Mouse (Mus musculus) adrenal gland, adult 2 months (tissue): Measurements from ENCODE around the gene Hdac9. TPM values are rescaled to one million over a fixed set of nuclear protein-coding genes. Genes with fewer than 3 reads are reported as not detected.

Experiments
- DNase-seq: peaks from one replicate; pipeline ENCODE4 v3.0.0; 2021
- polyA plus RNA-seq: library from polyadenylated mRNA; depleted of rRNA; stranded (reverse); fragments of >200 nt; gene quantifications from 2 replicates; pipeline ENCODE4 v1.2.3, GENCODE M21; 2012
- total RNA-seq, 2 experiments: library from RNA; stranded (reverse); gene quantifications; 2 replicates each; pipeline ENCODE4 v1.2.3; 2021

Gene Hdac9
- total and polyA plus RNA-seq, 3 experiments = 0.15 to 1.6 (median 0.95) TPM

- DNase-seq = no peak
Measured at GRCm38 (mm10) chr12:34220051-34220926, 696.6 kb downstream of the Hdac9 start.

GRCm38 (mm10) chr12:34218561-34218960 lies 698.3 kb downstream of the Hdac9 start:
- no peak for DNase-seq

DNA sequence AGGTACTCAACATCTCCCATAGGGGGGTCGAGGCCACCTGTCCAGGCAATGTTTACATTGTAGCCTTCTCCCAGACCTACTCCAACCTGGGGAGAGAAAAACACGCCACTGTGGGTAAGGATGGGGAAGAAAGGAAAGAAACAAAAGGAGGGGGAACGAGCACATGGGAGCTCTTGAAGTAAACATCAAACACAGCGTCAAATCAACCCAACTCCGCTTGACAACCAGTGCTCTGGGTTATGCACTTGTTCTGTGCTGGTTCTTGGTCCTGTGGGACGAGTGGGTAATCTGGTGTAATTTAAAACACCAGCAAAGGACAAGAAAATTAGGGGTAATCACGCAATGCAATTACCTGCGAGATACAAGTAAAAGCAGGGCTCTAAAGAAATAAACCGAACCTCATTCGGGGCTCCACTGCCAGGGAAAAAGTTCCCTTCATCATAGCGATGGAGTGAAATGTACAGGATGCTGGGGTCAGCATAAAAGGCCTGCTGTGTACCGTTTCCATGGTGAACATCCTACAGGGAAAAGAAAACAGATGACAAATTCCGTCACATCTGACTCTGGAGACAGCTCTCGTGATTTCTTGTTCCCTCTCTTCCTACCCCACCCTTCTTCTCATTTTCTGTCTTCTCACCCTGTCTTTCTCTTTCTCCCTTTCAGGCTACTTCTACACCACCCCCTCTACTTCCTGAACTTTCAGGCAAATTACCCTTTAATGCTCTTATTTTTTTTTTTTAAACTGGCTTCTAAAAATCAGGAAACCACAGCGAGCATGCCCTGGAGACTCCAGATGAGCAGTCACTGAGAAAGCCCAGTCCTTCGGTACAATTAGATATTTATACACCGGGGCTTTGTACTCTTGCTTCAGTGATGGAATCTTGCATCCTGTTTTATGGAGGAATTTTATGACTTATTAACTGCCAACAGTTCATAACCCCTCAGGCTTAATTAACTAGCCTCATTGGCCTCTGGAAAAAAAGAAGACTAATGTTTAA lies 701.6 kb downstream of the Hdac9 start:
- no peak for DNase-seq

DNA sequence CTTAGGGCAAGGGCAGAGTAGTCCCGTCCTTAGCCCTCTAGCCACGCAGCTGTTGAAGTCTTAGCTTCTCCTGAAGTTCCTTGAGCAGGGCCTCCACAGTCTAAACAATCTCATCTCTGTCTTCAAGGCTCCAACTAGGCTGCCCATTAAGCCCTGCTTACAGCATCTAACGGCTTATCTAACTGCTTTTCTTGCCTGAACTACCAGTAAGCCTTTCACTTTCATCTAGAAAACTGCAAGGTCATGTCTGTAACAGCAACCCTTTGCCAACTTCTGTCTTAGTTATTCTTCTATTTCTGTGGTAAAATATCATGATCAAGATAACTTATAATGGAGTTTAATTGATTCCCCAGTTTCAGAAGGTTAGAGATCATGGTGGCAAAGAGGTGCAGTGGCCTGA lies 704.7 kb downstream of the Hdac9 start:
- no peak for DNase-seq

DNA sequence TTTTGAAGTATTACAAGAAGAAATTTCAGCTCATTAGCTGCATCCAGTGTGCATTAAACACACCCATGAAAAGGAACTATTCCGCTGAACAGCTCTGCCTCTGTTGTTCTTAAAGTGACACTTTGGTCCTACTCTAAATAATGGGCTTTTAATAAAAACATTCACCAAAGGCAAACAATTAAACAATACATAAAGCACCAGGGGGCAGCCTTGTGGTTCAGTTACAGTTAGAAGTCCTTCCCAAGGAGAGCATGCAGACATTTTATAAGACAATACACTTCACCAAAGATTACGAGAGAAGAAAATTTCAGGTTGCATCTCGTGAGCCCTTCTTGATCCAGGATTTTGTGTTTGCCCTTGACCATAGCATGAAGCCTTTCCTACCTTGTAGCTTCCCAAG lies 715.4 kb downstream of the Hdac9 start:
- no peak for DNase-seq

- DNase-seq = no peak
Measured at GRCm38 (mm10) chr12:34200030-34200446, 716.9 kb downstream of the Hdac9 start.

- DNase-seq = no peak
Measured at GRCm38 (mm10) chr12:34195155-34195828, 721.6 kb downstream of the Hdac9 start.

DNA sequence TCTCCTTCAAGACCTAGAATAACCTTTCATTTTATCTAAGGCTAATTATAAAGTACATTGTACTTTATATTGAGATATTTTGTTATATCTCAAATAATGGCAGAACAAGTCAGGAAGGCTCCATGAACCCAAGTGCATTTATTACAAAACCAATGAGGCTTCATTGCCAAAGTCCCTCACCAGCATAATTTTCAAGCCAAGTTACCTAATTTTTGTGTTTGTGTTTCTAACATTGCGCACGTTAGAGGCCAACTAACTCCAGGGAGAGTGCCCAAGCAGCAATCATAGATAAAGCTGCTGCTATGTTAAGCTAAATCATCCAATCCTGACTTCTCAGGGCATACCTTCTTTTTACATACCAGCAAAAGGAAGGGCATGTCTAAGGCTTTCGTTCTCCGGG lies 722.8 kb downstream of the Hdac9 start:
- DNase-seq = no peak

DNA sequence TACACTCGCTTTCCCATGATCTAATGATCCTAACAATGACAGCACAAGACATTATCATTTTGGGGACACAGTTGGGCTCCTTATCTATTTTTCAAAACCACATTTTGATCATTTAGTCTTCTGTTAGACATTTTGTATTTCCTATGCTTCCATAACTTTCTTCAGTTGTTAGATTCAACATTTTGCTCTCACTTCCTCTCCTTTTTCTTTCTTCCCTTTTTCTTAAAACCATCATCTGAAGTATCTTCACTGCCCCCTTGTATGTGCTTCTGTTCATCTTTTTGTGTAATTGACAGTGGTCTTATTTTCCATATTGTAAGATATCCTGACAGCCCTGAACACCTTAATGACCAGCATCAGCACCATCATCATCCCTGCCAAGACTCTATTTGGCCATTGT lies 725.6 kb downstream of the Hdac9 start:
- DNase-seq = no peak

DNA sequence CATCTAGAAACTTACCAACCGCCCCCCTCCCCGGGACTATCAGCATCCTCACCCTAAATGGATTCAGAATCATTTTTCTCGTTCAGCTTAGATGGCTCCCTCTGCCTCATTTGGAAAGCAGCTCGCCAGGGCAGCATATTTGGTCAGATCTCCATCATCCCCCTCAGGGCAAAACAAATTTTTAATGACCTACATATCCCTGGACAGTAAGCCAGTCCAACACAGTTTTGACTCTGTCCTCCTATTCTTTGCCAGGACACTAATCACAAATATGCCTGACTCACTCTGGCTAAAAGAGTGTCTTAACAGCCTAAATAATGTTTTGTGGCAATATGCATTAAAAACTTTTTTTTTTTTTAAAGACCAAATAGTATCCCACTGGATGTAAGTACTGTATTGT lies 738.0 kb downstream of the Hdac9 start:
- no peak for DNase-seq

- no peak for DNase-seq
Measured at GRCm38 (mm10) chr12:34176790-34177189, 740.1 kb downstream of the Hdac9 start.

DNA sequence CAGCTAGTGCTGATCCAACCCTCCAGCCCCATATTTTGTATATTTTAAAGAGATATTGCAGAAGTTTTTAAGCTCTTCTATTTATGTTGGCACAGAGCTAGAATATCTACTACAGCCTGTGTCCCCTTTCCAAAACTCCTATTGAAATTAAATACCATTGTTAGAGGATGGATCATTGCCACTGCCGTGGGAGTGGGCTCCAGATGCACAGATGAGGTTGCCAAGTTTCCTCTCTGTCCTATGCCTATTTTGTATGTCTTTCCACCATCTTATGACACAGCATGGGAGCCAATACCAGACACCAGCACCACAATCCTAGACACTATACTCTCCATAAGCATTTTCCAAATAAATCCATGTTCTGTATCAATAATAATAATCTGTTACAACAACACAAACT lies 743.9 kb downstream of the Hdac9 start:
- no peak for DNase-seq

DNA sequence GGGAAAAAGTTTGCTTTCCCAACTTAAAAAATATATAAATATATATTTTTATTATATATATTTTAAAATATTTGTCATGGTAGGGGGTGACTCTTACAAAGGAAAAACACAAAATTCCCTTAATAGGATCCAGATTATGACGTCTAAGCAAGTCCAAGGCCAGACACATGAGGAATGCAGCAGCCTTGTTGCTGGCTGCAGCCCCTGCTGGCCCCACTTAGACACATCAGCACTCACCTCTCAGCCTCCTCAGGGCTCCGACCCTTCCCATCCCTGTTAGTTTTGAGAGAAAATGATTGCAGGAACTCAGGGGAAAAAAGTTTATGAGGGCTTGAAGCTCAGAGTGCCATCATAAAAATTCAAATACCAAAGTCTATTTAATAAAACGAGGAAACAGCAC lies 746.3 kb downstream of the Hdac9 start:
- no peak for DNase-seq

- no peak for DNase-seq
Measured at GRCm38 (mm10) chr12:34165674-34166073, 751.2 kb downstream of the Hdac9 start.

GRCm38 (mm10) chr12:34156301-34156700 lies 760.6 kb downstream of the Hdac9 start:
- DNase-seq = no peak

DNA sequence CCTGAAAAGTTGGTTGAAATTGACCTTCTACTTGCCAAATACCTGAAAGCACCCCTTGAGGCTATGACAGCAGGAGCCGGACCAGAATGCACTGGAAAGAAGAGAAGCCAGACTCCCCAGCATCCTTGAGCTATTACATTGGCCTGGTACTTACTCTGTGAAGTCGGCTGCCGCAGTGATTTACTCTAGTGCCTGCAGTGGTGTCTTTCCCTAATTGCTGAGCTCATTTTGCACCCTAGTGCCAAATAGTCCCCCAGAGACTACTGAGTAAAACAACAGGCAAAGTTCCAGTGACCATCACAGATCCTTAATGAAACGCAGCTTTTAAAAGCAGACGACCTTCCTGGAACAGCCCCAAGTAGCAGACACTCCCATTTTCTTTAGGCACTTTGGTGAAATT lies 761.2 kb downstream of the Hdac9 start:
- no peak for DNase-seq

DNA sequence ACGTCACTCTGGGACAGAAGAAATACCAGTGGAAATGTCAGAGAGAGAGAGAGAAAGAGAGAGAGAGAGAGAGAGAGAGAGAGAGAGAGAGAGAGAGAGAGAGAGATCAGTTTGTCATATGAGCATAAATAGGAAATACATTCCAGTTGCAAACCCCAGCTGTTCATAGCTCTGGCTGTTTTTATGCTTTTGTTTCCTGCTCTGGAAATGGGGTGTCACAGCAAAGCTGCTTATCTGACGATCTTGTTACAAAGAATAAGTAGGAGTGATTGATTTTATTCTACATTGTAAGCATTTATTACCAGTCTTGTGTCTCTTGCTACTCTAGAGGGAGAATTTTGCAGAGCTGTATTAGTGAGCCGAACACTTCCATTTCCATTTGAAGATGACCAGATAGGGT lies 762.1 kb downstream of the Hdac9 start:
- no peak for DNase-seq

- no peak for DNase-seq
Measured at GRCm38 (mm10) chr12:34151336-34151735, 765.6 kb downstream of the Hdac9 start.

DNA sequence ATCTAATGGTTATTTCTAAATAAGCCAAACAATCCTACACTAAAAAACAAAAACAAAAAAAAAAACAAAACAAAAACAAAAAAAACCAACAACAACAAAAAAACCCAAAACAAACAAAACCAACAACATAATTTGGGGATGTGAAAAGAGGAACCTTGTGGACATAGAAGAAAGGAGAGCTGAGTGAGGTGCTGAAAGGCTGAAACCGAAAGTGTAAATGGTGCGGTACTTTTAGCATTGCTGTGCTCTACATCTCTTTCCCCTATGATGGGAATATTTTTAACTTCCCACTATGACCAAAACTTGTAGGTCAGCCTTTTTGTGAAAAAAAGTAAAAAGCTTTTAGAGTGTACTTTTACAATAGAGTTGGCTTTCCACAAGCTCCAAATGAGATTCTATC lies 774.2 kb downstream of the Hdac9 start:
- no peak for DNase-seq

DNA sequence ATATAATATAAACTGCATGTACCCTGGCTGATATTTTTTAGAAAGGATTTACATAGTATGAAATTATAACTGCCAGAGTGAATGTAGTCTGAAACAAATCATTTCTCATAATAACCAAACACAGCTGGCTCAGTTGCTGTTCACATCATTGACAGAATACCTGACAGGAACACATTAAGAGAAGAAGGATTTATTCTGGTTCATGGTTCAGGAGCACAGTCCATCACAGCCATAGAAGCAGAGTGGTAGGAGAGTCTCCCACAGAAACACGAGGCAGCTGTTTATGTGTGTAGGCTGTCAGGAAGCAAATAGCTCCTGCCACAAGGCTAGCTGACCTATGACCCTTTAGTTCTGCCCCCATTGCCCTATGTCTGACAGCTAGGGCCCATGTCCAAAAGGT lies 803.6 kb downstream of the Hdac9 start:
- no peak for DNase-seq

GRCm38 (mm10) chr12:34092953-34093352 lies 823.9 kb downstream of the Hdac9 start:
- no peak for DNase-seq

DNA sequence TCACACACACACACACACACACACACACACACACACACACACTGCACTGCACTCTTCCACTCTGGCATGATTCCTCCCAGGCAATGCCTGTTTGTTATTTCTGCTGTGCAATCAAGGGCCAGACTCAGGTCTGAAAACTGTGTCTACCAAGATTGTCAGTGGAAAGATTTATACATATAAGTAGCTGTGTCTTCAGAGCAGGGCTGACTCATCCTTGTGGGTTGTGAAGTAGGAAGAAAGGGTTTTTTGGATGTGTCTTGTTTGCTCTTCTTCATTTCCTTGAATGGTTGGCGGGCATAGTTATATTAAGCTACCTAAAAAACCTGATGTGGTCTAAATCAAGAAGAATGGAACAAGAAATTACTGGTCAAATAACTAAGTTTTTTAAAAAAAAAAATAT lies 825.0 kb downstream of the Hdac9 start:
- no peak for DNase-seq
